Mouse (Mus musculus) layer of hippocampus, adult 9-10 months (tissue): Measurements from ENCODE around the gene C130032M10Rik.
"Not testable (repeated sequence)": the region's sequence is repeated elsewhere in the genome, so short reads cannot be mapped to it uniquely, and the experiment has no call there.

Experiments
- DNase-seq: peaks from one replicate; pipeline ENCODE4 v3.0.0; 2022; ENCODE audit warnings: low spot score

Gene C130032M10Rik

GRCm38 (mm10) chr9:114518812-114519477 lies 3.4 kb downstream of the C130032M10Rik start:
- no peak for DNase-seq

GRCm38 (mm10) chr9:114520529-114520928 lies 5.0 kb downstream of the C130032M10Rik start:
- not testable (repeated sequence) for DNase-seq

- DNase-seq = no peak
Measured at GRCm38 (mm10) chr9:114522041-114522440, 6.5 kb downstream of the C130032M10Rik start.

- no peak for DNase-seq
Measured at GRCm38 (mm10) chr9:114522501-114522900, 7.0 kb downstream of the C130032M10Rik start.

GRCm38 (mm10) chr9:114525073-114525633 lies 9.7 kb downstream of the C130032M10Rik start:
- DNase-seq = no peak

GRCm38 (mm10) chr9:114525891-114526290 lies 10.4 kb downstream of the C130032M10Rik start:
- no peak for DNase-seq

- no peak for DNase-seq
Measured at GRCm38 (mm10) chr9:114526581-114526980, 11.1 kb downstream of the C130032M10Rik start.

GRCm38 (mm10) chr9:114527085-114527484 lies 11.6 kb downstream of the C130032M10Rik start:
- DNase-seq = no peak

GRCm38 (mm10) chr9:114527992-114528679 lies 12.6 kb downstream of the C130032M10Rik start:
- DNase-seq = no peak

- no peak for DNase-seq
Measured at GRCm38 (mm10) chr9:114528680-114529048, 13.2 kb downstream of the C130032M10Rik start.

GRCm38 (mm10) chr9:114531276-114531675 lies 15.8 kb downstream of the C130032M10Rik start:
- DNase-seq = no peak

- DNase-seq = no peak
Measured at GRCm38 (mm10) chr9:114533848-114534247, 18.4 kb downstream of the C130032M10Rik start.

- DNase-seq = no peak
Measured at GRCm38 (mm10) chr9:114534747-114535517, 19.4 kb downstream of the C130032M10Rik start.

- no peak for DNase-seq
Measured at GRCm38 (mm10) chr9:114536628-114537027, 21.1 kb downstream of the C130032M10Rik start.

- DNase-seq = no peak
Measured at GRCm38 (mm10) chr9:114538996-114539563, 23.6 kb downstream of the C130032M10Rik start.

- no peak for DNase-seq
Measured at GRCm38 (mm10) chr9:114541279-114541741, 25.8 kb downstream of the C130032M10Rik start.

GRCm38 (mm10) chr9:114543882-114544753 lies 28.6 kb downstream of the C130032M10Rik start:
- DNase-seq = no peak

GRCm38 (mm10) chr9:114544754-114545393 lies 29.4 kb downstream of the C130032M10Rik start:
- DNase-seq = no peak

GRCm38 (mm10) chr9:114546765-114547164 lies 31.3 kb downstream of the C130032M10Rik start:
- DNase-seq = no peak

- no peak for DNase-seq
Measured at GRCm38 (mm10) chr9:114547643-114548077, 32.2 kb downstream of the C130032M10Rik start.
